Mouse (Mus musculus) MEL (cell line): Measurements from ENCODE around the gene Bmp2k. TPM values are rescaled to one million over a fixed set of nuclear protein-coding genes. Genes with fewer than 3 reads are reported as not detected.

ENCODE experiments used
- DNase-seq: peaks from one replicate; pipeline ENCODE4 v3.0.0; 2011; ENCODE audit warnings: low read depth, low spot score
- H3K27ac ChIP-seq: 2 replicates; pipeline ENCODE4 v1.5.1; 2012; ENCODE audit warnings: low read depth, mild to moderate bottlenecking, control low read depth, low read length, moderate library complexity; ENCODE audit not compliant: control insufficient read depth
- H3K27me3 ChIP-seq, 2 experiments: fragments of 150-350 bp in 1 of 2; sonication (generic) in 1 of 2; 2 replicates each; pipeline ENCODE4 v1.6.1; 2012; ENCODE audit warnings: low read length in 2 of 2, mild to moderate bottlenecking in 2 of 2, improper control_type of control experiment in 1 of 2, moderate library complexity in 1 of 2; ENCODE audit not compliant: insufficient read depth in 2 of 2, control insufficient read depth in 1 of 2
- H3K36me3 ChIP-seq, 2 experiments: 2 replicates each; pipeline ENCODE4 v1.6.1; 2012 to 2014; ENCODE audit warnings: low read length in 2 of 2, improper control_type of control experiment in 1 of 2, inconsistent platforms in 1 of 2, mild to moderate bottlenecking in 1 of 2; ENCODE audit not compliant: insufficient read depth in 2 of 2, control insufficient read depth in 1 of 2
- H3K4me1 ChIP-seq, 2 experiments: fragments of 150-350 bp in 1 of 2; sonication (generic) in 1 of 2; 2 replicates each; pipeline ENCODE4 v1.6.1; 2012; ENCODE audit warnings: low read length in 2 of 2, improper control_type of control experiment in 1 of 2, mild to moderate bottlenecking in 1 of 2; ENCODE audit not compliant: insufficient read depth in 2 of 2, control insufficient read depth in 1 of 2
- H3K4me3 ChIP-seq, 2 experiments: fragments of 150-350 bp in 1 of 2; sonication (generic) in 1 of 2; 2 replicates each; pipeline ENCODE4 v1.5.1; 2012; ENCODE audit warnings: low read depth in 2 of 2, low read length in 2 of 2, mild to moderate bottlenecking in 2 of 2, moderate library complexity in 2 of 2, control low read depth in 1 of 2, improper control_type of control experiment in 1 of 2; ENCODE audit not compliant: control insufficient read depth in 1 of 2, insufficient read depth in 1 of 2
- H3K79me2 ChIP-seq: 2 replicates; pipeline ENCODE4 v1.6.1; 2012; ENCODE audit warnings: mild to moderate bottlenecking, low read length, moderate library complexity; ENCODE audit not compliant: control insufficient read depth, poor library complexity, insufficient read depth
- H3K9ac ChIP-seq: 2 replicates; pipeline ENCODE4 v1.6.1; 2012; ENCODE audit warnings: low read depth, mild to moderate bottlenecking, control low read depth, low read length, moderate library complexity; ENCODE audit not compliant: control insufficient read depth, poor library complexity, severe bottlenecking
- H3K9me3 ChIP-seq: fragments of 150-350 bp; sonication (generic); replicated peaks from 2 replicates; pipeline ENCODE4 v1.6.1; 2012; ENCODE audit warnings: mild to moderate bottlenecking, low read length, improper control_type of control experiment, moderate library complexity; ENCODE audit not compliant: insufficient read depth
- BHLHE40 ChIP-seq: IDR thresholded peaks from 2 replicates; pipeline ENCODE4 v1.6.1; 2012; ENCODE audit warnings: low read depth, mild to moderate bottlenecking, inconsistent platforms, low read length, improper control_type of control experiment, borderline replicate concordance
- CTCF ChIP-seq, 3 experiments: IDR thresholded peaks in 2 of 3; conservative IDR thresholded peaks in 1 of 3; 2 replicates each; pipeline ENCODE4 v1.5.1; 2011 to 2012; ENCODE audit warnings: low read length in 3 of 3, low read depth in 2 of 3, mild to moderate bottlenecking in 2 of 3, improper control_type of control experiment in 1 of 3, inconsistent platforms in 1 of 3, mixed read lengths in 1 of 3, moderate library complexity in 1 of 3; ENCODE audit not compliant: control insufficient read depth in 1 of 3, insufficient read depth in 1 of 3, poor library complexity in 1 of 3, severe bottlenecking in 1 of 3
- ELF1 ChIP-seq: IDR thresholded peaks from 2 replicates; pipeline ENCODE4 v1.6.1; 2014; ENCODE audit warnings: low read depth, mild to moderate bottlenecking, inconsistent platforms, low read length, improper control_type of control experiment, moderate library complexity
- EP300 ChIP-seq, 2 experiments: IDR thresholded peaks; 2 replicates each; pipeline ENCODE4 v1.6.1; 2011; ENCODE audit warnings: improper control_type of control experiment in 2 of 2, low read length in 2 of 2, low read depth in 1 of 2, mild to moderate bottlenecking in 1 of 2
- ETS1 ChIP-seq: IDR thresholded peaks from 2 replicates; pipeline ENCODE4 v1.6.1; 2012; ENCODE audit warnings: low read depth, mild to moderate bottlenecking, inconsistent platforms, low read length, improper control_type of control experiment, moderate library complexity
- GABPA ChIP-seq: IDR thresholded peaks from 2 replicates; pipeline ENCODE4 v1.6.1; 2012; ENCODE audit warnings: low read depth, mild to moderate bottlenecking, inconsistent platforms, low read length, improper control_type of control experiment, moderate library complexity
- GATA1 ChIP-seq: IDR thresholded peaks from 2 replicates; pipeline ENCODE4 v1.6.1; 2011; ENCODE audit warnings: low read depth, low read length, improper control_type of control experiment
- HCFC1 ChIP-seq: IDR thresholded peaks from 2 replicates; pipeline ENCODE4 v1.6.1; 2012; ENCODE audit warnings: low read depth, mild to moderate bottlenecking, inconsistent platforms, low read length, improper control_type of control experiment, moderate library complexity
- KAT2A ChIP-seq: conservative IDR thresholded peaks from 2 replicates; pipeline ENCODE4 v1.6.1; 2012; ENCODE audit warnings: low read depth, low read length, improper control_type of control experiment, inconsistent platforms
- MAFK ChIP-seq: IDR thresholded peaks from 2 replicates; pipeline ENCODE4 v1.6.1; 2011; ENCODE audit warnings: low read depth, mild to moderate bottlenecking, low read length, improper control_type of control experiment, borderline replicate concordance
- MXI1 ChIP-seq: IDR thresholded peaks from 2 replicates; pipeline ENCODE4 v1.6.1; 2011; ENCODE audit warnings: mild to moderate bottlenecking, low read depth, low read length, improper control_type of control experiment
- MYB ChIP-seq: IDR thresholded peaks from 2 replicates; pipeline ENCODE4 v1.6.1; 2011; ENCODE audit warnings: mild to moderate bottlenecking, low read depth, low read length, improper control_type of control experiment
- MYC ChIP-seq: IDR thresholded peaks from 2 replicates; pipeline ENCODE4 v1.6.1; 2011; ENCODE audit warnings: low read depth, mild to moderate bottlenecking, low read length, improper control_type of control experiment, moderate library complexity
- NELFE ChIP-seq: IDR thresholded peaks from 2 replicates; pipeline ENCODE4 v1.6.1; 2011; ENCODE audit warnings: low read depth, low read length, improper control_type of control experiment
- POLR2A ChIP-seq, 2 experiments: IDR thresholded peaks; 2 replicates each; pipeline ENCODE4 v1.6.1; 2011 to 2012; ENCODE audit warnings: low read length in 2 of 2, mild to moderate bottlenecking in 2 of 2, control low read depth in 1 of 2, improper control_type of control experiment in 1 of 2, low read depth in 1 of 2, moderate library complexity in 1 of 2; ENCODE audit not compliant: control insufficient read depth in 1 of 2, insufficient read depth in 1 of 2, poor library complexity in 1 of 2
- POLR2AphosphoS2 ChIP-seq: IDR thresholded peaks from 2 replicates; pipeline ENCODE4 v1.6.1; 2011; ENCODE audit warnings: low read length, improper control_type of control experiment
- RAD21 ChIP-seq: IDR thresholded peaks from 2 replicates; pipeline ENCODE4 v1.6.1; 2011; ENCODE audit warnings: mild to moderate bottlenecking, low read depth, low read length, improper control_type of control experiment
- RCOR1 ChIP-seq: IDR thresholded peaks from 2 replicates; pipeline ENCODE4 v1.6.1; 2012; ENCODE audit warnings: low read depth, mild to moderate bottlenecking, inconsistent platforms, low read length, improper control_type of control experiment
- SIN3A ChIP-seq: IDR thresholded peaks from 2 replicates; pipeline ENCODE4 v1.6.1; 2012; ENCODE audit warnings: low read length, improper control_type of control experiment, inconsistent platforms
- SMC3 ChIP-seq: IDR thresholded peaks from 2 replicates; pipeline ENCODE4 v1.6.1; 2011; ENCODE audit warnings: low read depth, low read length, improper control_type of control experiment
- TAL1 ChIP-seq: IDR thresholded peaks from 2 replicates; pipeline ENCODE4 v1.6.1; 2012; ENCODE audit warnings: mild to moderate bottlenecking, inconsistent platforms, low read length, moderate library complexity, mixed read lengths
- TBP ChIP-seq: IDR thresholded peaks from 2 replicates; pipeline ENCODE4 v1.8.0; 2011; ENCODE audit warnings: low read depth, low read length, improper control_type of control experiment
- TCF12 ChIP-seq: IDR thresholded peaks from 2 replicates; pipeline ENCODE4 v1.6.1; 2014; ENCODE audit warnings: low read depth, mild to moderate bottlenecking, inconsistent platforms, low read length, improper control_type of control experiment, moderate library complexity
- UBTF ChIP-seq: IDR thresholded peaks from 2 replicates; pipeline ENCODE4 v1.6.1; 2012; ENCODE audit warnings: low read depth, mild to moderate bottlenecking, inconsistent platforms, low read length, improper control_type of control experiment, moderate library complexity, borderline replicate concordance; ENCODE audit not compliant: insufficient read depth
- USF1 ChIP-seq: IDR thresholded peaks from 2 replicates; pipeline ENCODE4 v1.6.1; 2014; ENCODE audit warnings: low read depth, mild to moderate bottlenecking, inconsistent platforms, low read length, improper control_type of control experiment, moderate library complexity
- USF2 ChIP-seq, 2 experiments: IDR thresholded peaks; 2 replicates each; pipeline ENCODE4 v1.6.1; 2011 to 2012; ENCODE audit warnings: improper control_type of control experiment in 2 of 2, low read length in 2 of 2, borderline replicate concordance in 1 of 2, inconsistent platforms in 1 of 2, low read depth in 1 of 2, mild to moderate bottlenecking in 1 of 2; ENCODE audit not compliant: insufficient read depth in 1 of 2
- ZC3H11A ChIP-seq: IDR thresholded peaks from 2 replicates; pipeline ENCODE4 v1.6.1; 2012; ENCODE audit warnings: low read depth, mild to moderate bottlenecking, inconsistent platforms, low read length, improper control_type of control experiment
- ZKSCAN1 ChIP-seq: IDR thresholded peaks from 2 replicates; pipeline ENCODE4 v1.6.1; 2012; ENCODE audit warnings: low read depth, mild to moderate bottlenecking, inconsistent platforms, low read length, improper control_type of control experiment, moderate library complexity
- ZMIZ1 ChIP-seq: IDR thresholded peaks from 2 replicates; pipeline ENCODE4 v1.6.1; 2012; ENCODE audit warnings: low read depth, mild to moderate bottlenecking, inconsistent platforms, low read length, improper control_type of control experiment, moderate library complexity
- ZNF384 ChIP-seq: IDR thresholded peaks from 2 replicates; pipeline ENCODE4 v1.6.1; 2012; ENCODE audit warnings: low read depth, mild to moderate bottlenecking, inconsistent platforms, low read length, improper control_type of control experiment
- polyA plus RNA-seq, 2 experiments: library from polyadenylated mRNA; stranded (reverse) in 1 of 2; unstranded in 1 of 2; fragments of >175 nt in 1 of 2; fragments of >200 nt in 1 of 2; gene quantifications; 2 replicates each; pipeline versions ENCODE4 v1.2.1 to v1.2.4; 2012; ENCODE audit warnings: low replicate concordance in 2 of 2, low read depth in 1 of 2; ENCODE audit not compliant: insufficient read length in 2 of 2, insufficient read depth in 1 of 2, missing spikeins in 1 of 2
- total RNA-seq: library from RNA; depleted of rRNA; stranded (reverse); fragments of 300-350 nt; gene quantifications from 2 replicates; pipeline ENCODE4 v1.2.3, GENCODE M21; 2012

The Bmp2k gene
- total and polyA plus RNA-seq, 3 experiments = 10.8 to 16.3 TPM; not detected in 1

DNA sequence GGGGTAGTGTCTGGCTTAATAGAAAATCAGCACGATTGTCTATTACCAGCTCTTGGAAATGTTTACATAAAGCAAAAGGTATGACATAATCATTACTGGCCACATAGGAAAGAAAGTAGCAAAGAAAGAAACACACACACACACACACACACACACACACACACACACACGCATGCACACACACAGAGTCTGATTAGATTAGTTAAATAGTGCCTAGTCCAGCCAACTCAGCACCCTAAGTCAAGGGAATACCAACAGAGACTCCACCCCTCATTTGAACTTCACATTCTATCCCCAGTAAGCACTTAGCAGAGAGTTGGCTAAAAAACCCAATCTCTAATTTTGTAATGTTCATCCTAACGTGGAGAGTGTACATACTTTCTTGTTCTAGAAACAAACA is 15.5 kb upstream of the Bmp2k start:
- Histone ChIP-seq H3K27ac (no peak overlapping the region), H3K27me3 (no peaks in the 10 kb centered on the region), H3K36me3 (peaks cover 0 to 21% of the 10 kb centered on the region in 2 experiments; a peak in 2 of 4 replicates), H3K9ac (no peak overlapping the region), H3K9me3 (no peaks in the 10 kb centered on the region), H3K4me3 (no peak overlapping the region), H3K4me1 (peaks cover 1 to 25% of the 10 kb centered on the region in 2 experiments)
- no peak for DNase-seq
- TF ChIP-seq SIN3A (no peak), POLR2AphosphoS2 (no peak), POLR2A (IDR thresholded peaks at IDR 0.05; ENCODE audit: control insufficient read depth in 1 of 2, insufficient read depth in 1 of 2, low read depth in 1 of 2, low read length in 2 of 2, poor library complexity in 1 of 2) (no peak), MYB (no peak), TAL1 (no peak), MXI1 (no peak), GABPA (no peak), USF2 (IDR thresholded peaks at IDR 0.05; ENCODE audit: borderline replicate concordance in 1 of 2, insufficient read depth in 1 of 2, low read depth in 1 of 2, low read length in 2 of 2) (no peak)
- TF ChIP-seq, all 39 proteins: peak for 0
- H3K79me2 ChIP-seq = no peaks in the 10 kb centered on the region

DNA sequence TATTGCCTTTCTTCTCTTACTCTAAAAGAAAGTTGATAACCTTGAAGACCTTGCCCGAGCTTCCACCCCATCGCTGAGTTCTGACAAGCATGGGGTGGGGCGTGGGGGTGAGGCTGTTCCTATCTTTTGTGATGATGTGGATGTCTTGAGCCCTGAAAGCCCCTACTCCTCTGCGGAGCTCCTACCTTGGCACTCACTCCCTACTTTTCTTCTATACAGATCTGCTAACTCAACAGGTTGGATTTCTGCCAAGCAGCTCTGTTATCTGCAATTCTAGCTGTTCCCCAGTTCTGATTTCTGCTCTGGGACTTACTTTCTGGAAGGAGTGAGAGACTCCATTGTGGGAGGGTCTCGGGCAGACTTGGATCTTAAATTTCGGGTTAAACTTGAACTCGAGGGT is 14.3 kb upstream of the Bmp2k start:
- no peak overlapping the region for H3K4me3 ChIP-seq
- no peak for TF ChIP-seq USF2 (IDR thresholded peaks at IDR 0.05; ENCODE audit: borderline replicate concordance in 1 of 2, insufficient read depth in 1 of 2, low read depth in 1 of 2, low read length in 2 of 2)
- TF ChIP-seq RAD21 = no peak
- no peak for TF ChIP-seq BHLHE40
- peak; percentile 98 for TF ChIP-seq RCOR1
- no peak for TF ChIP-seq ZKSCAN1
- no peak for TF ChIP-seq POLR2AphosphoS2
- TF ChIP-seq UBTF = no peak
- TF ChIP-seq KAT2A = no peak
- TF ChIP-seq TCF12 = peak; percentile 72
- TF ChIP-seq SIN3A = 0 out of 2 replicates have a peak, but pooled peaks have one; percentile 31
- TF ChIP-seq TBP = no peak
- peak; percentile 34; the same call in 1 of the 2 replicates for TF ChIP-seq TAL1
- TF ChIP-seq ETS1 = peak; percentile 72
- no peak for TF ChIP-seq ZNF384
- TF ChIP-seq GATA1 = peak; percentile 81
- TF ChIP-seq MYC = no peak
- no peak for TF ChIP-seq ZC3H11A
- no peak for TF ChIP-seq USF1
- no peak for TF ChIP-seq HCFC1
- no peak for TF ChIP-seq ELF1
- TF ChIP-seq NELFE = no peak
- TF ChIP-seq EP300 (IDR thresholded peaks at IDR 0.05; ENCODE audit: low read depth in 1 of 2, low read length in 2 of 2) = peak; percentile 63 to 70
- no peak for TF ChIP-seq MYB
- no peak for TF ChIP-seq GABPA
- TF ChIP-seq MAFK = 0 out of 2 replicates have a peak, but pooled peaks have one; percentile 51
- TF ChIP-seq MXI1 = 0 out of 2 replicates have a peak, but pooled peaks have one; percentile 27
- no peak for TF ChIP-seq ZMIZ1
- no peak for TF ChIP-seq SMC3
- TF ChIP-seq CTCF (IDR thresholded peaks at IDR 0.05 in 2 of 3, conservative IDR thresholded peaks at IDR 0.05 in 1 of 3; ENCODE audit: control insufficient read depth in 1 of 3, insufficient read depth in 1 of 3, low read depth in 2 of 3, low read length in 3 of 3, poor library complexity in 1 of 3, severe bottlenecking in 1 of 3) = no peak

More for the DNA sequence above, 14.3 kb upstream of the Bmp2k start:
- Histone ChIP-seq H3K27ac (no peak overlapping the region), H3K9ac (no peak overlapping the region), H3K27me3 (no peaks in the 10 kb centered on the region), H3K9me3 (no peaks in the 10 kb centered on the region), H3K4me1 (peaks cover 1 to 28% of the 10 kb centered on the region in 2 experiments), H3K36me3 (peaks cover 0 to 25% of the 10 kb centered on the region in 2 experiments; a peak in 2 of 4 replicates), H3K79me2 (no peaks in the 10 kb centered on the region)
- DNase-seq = peak; percentile 83
